Mouse (Mus musculus) hindbrain, embryonic 16.5 days (tissue): ENCODE data around the gene Usp29. TPM values are rescaled to one million over a fixed set of nuclear protein-coding genes. Genes with fewer than 3 reads are reported as not detected.
A peak's percentile ranks its signal among the peaks of the same experiment; 100 is the strongest.

ENCODE experiments used
- ATAC-seq: fragments of 200-750 bp; cut with Nextera tagmentation; 2 replicates; pipeline ENCODE4 v1.8.0; 2017; ENCODE audit warnings: moderate TSS enrichment, moderate library complexity
- H3K27ac ChIP-seq: fragments of 300-500 bp; sonication (generic); 2 replicates; pipeline ENCODE4 v1.5.1; 2014; ENCODE audit warnings: low read depth, mild to moderate bottlenecking, control low read depth, low read length, moderate library complexity
- H3K27me3 ChIP-seq: fragments of 300-500 bp; sonication (generic); replicated peaks from 2 replicates; pipeline ENCODE4 v1.6.1; 2014; ENCODE audit warnings: low read length; ENCODE audit not compliant: control insufficient read depth, insufficient read depth
- H3K36me3 ChIP-seq: fragments of 300-500 bp; sonication (generic); 2 replicates; pipeline ENCODE4 v1.6.1; 2014; ENCODE audit warnings: mild to moderate bottlenecking, low read length, moderate library complexity, mixed read lengths; ENCODE audit not compliant: control insufficient read depth, insufficient read depth
- H3K4me1 ChIP-seq: fragments of 300-500 bp; sonication (generic); 2 replicates; pipeline ENCODE4 v1.6.1; 2014; ENCODE audit warnings: low read depth, low read length; ENCODE audit not compliant: control insufficient read depth, insufficient read depth
- H3K4me2 ChIP-seq: fragments of 300-500 bp; sonication (generic); 2 replicates; pipeline ENCODE4 v1.6.1; 2014; ENCODE audit warnings: mild to moderate bottlenecking, low read length, control low read depth, moderate library complexity
- H3K4me3 ChIP-seq: fragments of 300-500 bp; sonication (generic); 2 replicates; pipeline ENCODE4 v1.5.1; 2014; ENCODE audit warnings: mild to moderate bottlenecking, low read length, control low read depth, moderate library complexity
- H3K9ac ChIP-seq: fragments of 300-500 bp; sonication (generic); 2 replicates; pipeline ENCODE4 v1.6.1; 2014; ENCODE audit warnings: low read depth, mild to moderate bottlenecking, control low read depth, low read length, moderate library complexity
- H3K9me3 ChIP-seq: fragments of 300-500 bp; sonication (generic); 2 replicates; pipeline ENCODE4 v1.6.1; 2014; ENCODE audit warnings: mild to moderate bottlenecking, low read length, moderate library complexity; ENCODE audit not compliant: control insufficient read depth
- WGBS: fragments of 180-500 bp; shearing (Covaris S2); extraction: QIAGEN DNeasy Blood & Tissue Kit; methylation state at CpG from one replicate; pipeline ENCODE4 v1.1.7; 2014; 5-methylcytosine and 5-hydroxymethylcytosine counted together
- polyA plus RNA-seq: library from polyadenylated mRNA; unstranded; fragments of >200 nt; fragmentation: Nextera tagmentation; extraction: Ambion mirVana; gene quantifications from 2 replicates; pipeline ENCODE4 v1.2.1, GENCODE M21; 2015

The Usp29 gene
- 26.8 and 31.3 TPM in 2 replicates for polyA plus RNA-seq

GRCm38 (mm10) chr7:6730241-6730640 is at the start of gene Usp29, which contains the start of gene Peg3:
Gene Usp29, plus strand, starts transcription at chr7:6730578.
Gene Peg3, minus strand, starts transcription at chr7:6730431.
- peak within 1 kb of the TSS; percentile 75 for H3K9ac ChIP-seq
- H3K4me3 ChIP-seq: peak within 1 kb of the TSS; percentile 64
- WGBS: 52% methylated on average over 24 of the region's 24 CpGs
- ATAC-seq: peak; percentile 52
- H3K9me3 ChIP-seq: peaks cover 27% of the 10 kb centered on the region
- no peaks in the 10 kb centered on the region; the same call in 1 of the 2 replicates for H3K36me3 ChIP-seq
- peak within 1 kb of the TSS; percentile 92 for H3K27ac ChIP-seq
- H3K4me2 ChIP-seq: peak within 1 kb of the TSS; percentile 52
- no peaks in the 10 kb centered on the region for H3K4me1 ChIP-seq
- no peaks in the 10 kb centered on the region for H3K27me3 ChIP-seq

- Histone ChIP-seq H3K4me2 (no peak overlapping the region), H3K9me3 (no peaks in the 10 kb centered on the region), H3K27ac (no peak overlapping the region), H3K4me3 (no peak overlapping the region), H3K9ac (no peak overlapping the region), H3K36me3 (no peaks in the 10 kb centered on the region), H3K4me1 (no peaks in the 10 kb centered on the region), H3K27me3 (no peaks in the 10 kb centered on the region)
- no peak for ATAC-seq
- 93% methylated on average over 6 of the region's 6 CpGs for WGBS
Observed at GRCm38 (mm10) chr7:6685511-6685910, 44.9 kb upstream of the Usp29 start.

GRCm38 (mm10) chr7:6696241-6697045 is 33.9 kb upstream of the Usp29 start, which contains the start of gene Zim1:
Gene Zim1, minus strand, starts transcription at chr7:6696450.
- Histone ChIP-seq H3K27ac (no peak within 1 kb of the TSS), H3K27me3 (no peaks in the 10 kb centered on the region), H3K9ac (peak within 1 kb of the TSS; percentile 63), H3K4me1 (no peaks in the 10 kb centered on the region), H3K9me3 (no peaks in the 10 kb centered on the region), H3K4me3 (peak within 1 kb of the TSS; percentile 51), H3K36me3 (no peaks in the 10 kb centered on the region), H3K4me2 (peak within 1 kb of the TSS; percentile 81)
- peak; percentile 100 for ATAC-seq
- WGBS: 11% methylated on average over 32 of the region's 32 CpGs

GRCm38 (mm10) chr7:6699230-6699629 is 31.1 kb upstream of the Usp29 start:
- H3K27me3 ChIP-seq: no peaks in the 10 kb centered on the region
- H3K4me2 ChIP-seq: no peak overlapping the region
- no peaks in the 10 kb centered on the region for H3K9me3 ChIP-seq
- no peak overlapping the region for H3K27ac ChIP-seq
- no peak overlapping the region for H3K4me3 ChIP-seq
- 80% methylated on average over 3 of the region's 3 CpGs for WGBS
- no peak overlapping the region for H3K9ac ChIP-seq
- ATAC-seq: no peak
- H3K36me3 ChIP-seq: no peaks in the 10 kb centered on the region; the same call in 1 of the 2 replicates
- no peaks in the 10 kb centered on the region for H3K4me1 ChIP-seq

GRCm38 (mm10) chr7:6707416-6708015 is 22.9 kb upstream of the Usp29 start:
- WGBS: 96% methylated on average over 23 of the region's 23 CpGs
- no peaks in the 10 kb centered on the region for H3K4me1 ChIP-seq

GRCm38 (mm10) chr7:6708451-6709180 is 21.8 kb upstream of the Usp29 start:
- Histone ChIP-seq H3K9me3 (no peaks in the 10 kb centered on the region), H3K4me1 (no peaks in the 10 kb centered on the region), H3K27ac (no peak overlapping the region), H3K9ac (no peak overlapping the region), H3K27me3 (no peaks in the 10 kb centered on the region), H3K4me3 (no peak overlapping the region), H3K36me3 (peaks cover 31% of the 10 kb centered on the region), H3K4me2 (no peak overlapping the region)
- 85% methylated on average over 17 of the region's 17 CpGs for WGBS
- no peak for ATAC-seq

More at GRCm38 (mm10) chr7:6707416-6708015, 22.9 kb upstream of the Usp29 start:
- no peak overlapping the region for H3K4me2 ChIP-seq
- no peaks in the 10 kb centered on the region for H3K27me3 ChIP-seq
- H3K36me3 ChIP-seq: peaks cover 31% of the 10 kb centered on the region
- no peak overlapping the region for H3K27ac ChIP-seq
- H3K4me3 ChIP-seq: no peak overlapping the region
- no peaks in the 10 kb centered on the region for H3K9me3 ChIP-seq
- H3K9ac ChIP-seq: no peak overlapping the region
- no peak for ATAC-seq

GRCm38 (mm10) chr7:6709396-6709795 is 21.0 kb upstream of the Usp29 start:
- H3K36me3 ChIP-seq: peaks cover 31% of the 10 kb centered on the region
- no peak overlapping the region for H3K4me3 ChIP-seq
- H3K9me3 ChIP-seq: no peaks in the 10 kb centered on the region
- no peaks in the 10 kb centered on the region for H3K27me3 ChIP-seq
- no peak overlapping the region for H3K27ac ChIP-seq
- H3K4me1 ChIP-seq: no peaks in the 10 kb centered on the region
- 96% methylated on average over 15 of the region's 15 CpGs for WGBS
- no peak overlapping the region for H3K4me2 ChIP-seq
- ATAC-seq: no peak
- H3K9ac ChIP-seq: no peak overlapping the region

GRCm38 (mm10) chr7:6727351-6728121 is 2.8 kb upstream of the Usp29 start:
- Histone ChIP-seq H3K27me3 (no peaks in the 10 kb centered on the region), H3K4me3 (peak overlapping the region; percentile 64), H3K27ac (peak overlapping the region; percentile 91), H3K9me3 (peaks cover 27% of the 10 kb centered on the region), H3K4me1 (no peaks in the 10 kb centered on the region), H3K36me3 (no peaks in the 10 kb centered on the region; the same call in 1 of the 2 replicates), H3K4me2 (peak overlapping the region; percentile 45), H3K9ac (peak overlapping the region; percentile 49; the same call in 1 of the 2 replicates)
- ATAC-seq: peak; percentile 72
- WGBS: 48% methylated on average over 19 of the region's 19 CpGs
